Mouse (Mus musculus): Measurements from ENCODE around the gene Mrc2.

Gene Mrc2

GRCm38 (mm10) chr11:105350643-105351042, 58.2 kb downstream of the Mrc2 start:
- peak in 1 of 2 experiments; percentile 26 for DNase-seq

DNA sequence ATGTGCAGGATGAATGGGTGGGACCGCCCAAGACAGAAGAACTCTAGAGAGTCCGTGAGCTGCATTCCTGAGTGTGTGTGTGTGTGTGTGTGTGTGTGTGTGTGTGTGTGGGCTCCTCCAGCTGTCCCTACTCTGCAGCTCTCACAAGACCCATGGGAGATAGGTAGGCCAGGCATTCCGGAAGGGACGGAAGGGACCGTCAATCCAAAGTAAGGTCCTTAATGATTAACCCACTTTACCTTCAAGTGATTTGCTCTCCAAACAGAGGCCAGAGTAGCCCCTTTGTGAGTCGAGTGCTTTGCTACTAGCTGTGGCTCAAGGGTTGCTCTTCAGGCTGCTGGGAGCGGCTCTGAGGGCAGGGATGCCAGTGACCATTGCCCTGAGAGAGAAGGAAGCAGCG, 59.7 kb downstream of the Mrc2 start:
- DNase-seq: peak in 1 of 2 experiments; percentile 23

- DNase-seq: peak; percentile 99
Measured at GRCm38 (mm10) chr11:105352954-105353890, 60.8 kb downstream of the Mrc2 start.

- DNase-seq: peak in 1 of 2 experiments; percentile 16
Measured at GRCm38 (mm10) chr11:105353891-105354280, 61.4 kb downstream of the Mrc2 start.

GRCm38 (mm10) chr11:105356301-105356700, 63.9 kb downstream of the Mrc2 start:
- DNase-seq: no peak

- peak; percentile 34 to 47 for DNase-seq
Measured at GRCm38 (mm10) chr11:105362041-105362765, 69.8 kb downstream of the Mrc2 start.

DNA sequence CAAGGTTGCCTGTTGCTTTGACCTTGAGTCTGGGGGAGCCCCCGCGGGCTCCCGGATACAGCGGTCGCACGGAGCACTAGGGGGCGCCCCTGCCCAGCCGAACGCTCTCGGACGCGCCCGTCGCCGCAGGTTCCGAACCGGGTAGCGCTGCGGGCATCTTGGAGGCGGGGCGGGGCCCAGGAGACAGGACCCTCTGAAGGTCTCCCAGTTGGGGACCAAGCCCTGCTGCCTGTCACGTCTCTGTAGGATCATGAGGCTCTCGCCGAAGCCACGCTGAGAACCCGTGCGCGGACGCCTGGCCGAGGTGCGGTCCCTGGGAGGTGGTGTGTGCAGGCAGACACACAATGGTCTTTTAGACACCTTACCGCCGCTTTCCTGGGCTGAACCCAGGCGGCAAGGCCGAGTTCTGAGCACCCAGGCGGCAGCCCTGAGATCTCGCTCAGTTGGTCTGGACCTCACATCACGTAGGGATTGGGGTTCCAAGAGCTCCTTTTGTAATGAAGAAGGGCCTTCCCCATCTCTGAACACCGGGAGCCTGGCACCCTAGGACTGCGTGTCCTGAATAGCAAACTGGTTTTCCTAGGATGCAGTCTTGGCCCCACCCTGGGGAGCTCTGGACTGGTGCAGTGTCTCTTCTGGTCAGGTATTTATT, 70.6 kb downstream of the Mrc2 start:
- peak; percentile 60 to 80 for DNase-seq

- no peak for DNase-seq
Measured at GRCm38 (mm10) chr11:105363598-105364385, 71.3 kb downstream of the Mrc2 start.

DNA sequence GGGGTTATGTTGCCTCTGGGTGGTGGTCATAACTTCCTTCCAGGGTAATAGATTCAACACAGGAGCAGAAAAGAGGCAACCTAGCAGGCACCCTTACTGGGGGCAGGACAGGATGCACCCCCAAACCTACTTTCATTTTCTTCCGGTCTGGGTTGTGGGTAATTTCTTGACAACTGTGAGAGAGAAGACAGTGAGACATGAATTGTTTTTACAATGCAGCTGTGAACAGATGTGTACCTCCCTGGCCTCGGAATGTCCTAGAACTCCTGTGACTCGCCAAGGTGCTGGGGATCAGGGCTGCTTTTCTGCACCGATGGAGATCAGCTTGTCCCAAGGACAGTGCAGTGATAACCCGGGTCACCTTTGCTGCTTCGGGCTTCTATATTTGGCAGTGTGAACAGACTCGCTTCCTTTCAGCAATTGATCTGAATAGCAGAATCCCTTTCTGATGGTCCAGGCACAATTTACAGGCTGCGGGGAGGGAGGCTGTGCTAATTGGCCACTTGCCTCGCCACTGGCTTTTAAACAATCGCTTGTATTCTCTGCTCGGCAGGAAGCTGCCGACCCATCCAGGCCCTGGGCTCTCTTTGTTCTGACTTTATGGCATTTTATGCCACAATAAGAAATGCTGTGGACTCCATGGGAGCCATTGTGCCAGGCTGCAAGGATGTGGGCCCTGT, 72.1 kb downstream of the Mrc2 start:
- peak in 1 of 2 experiments; percentile 21 for DNase-seq

GRCm38 (mm10) chr11:105365611-105366010, 73.2 kb downstream of the Mrc2 start:
- no peak for DNase-seq

- no peak for DNase-seq
Measured at GRCm38 (mm10) chr11:105366051-105366450, 73.6 kb downstream of the Mrc2 start.

DNA sequence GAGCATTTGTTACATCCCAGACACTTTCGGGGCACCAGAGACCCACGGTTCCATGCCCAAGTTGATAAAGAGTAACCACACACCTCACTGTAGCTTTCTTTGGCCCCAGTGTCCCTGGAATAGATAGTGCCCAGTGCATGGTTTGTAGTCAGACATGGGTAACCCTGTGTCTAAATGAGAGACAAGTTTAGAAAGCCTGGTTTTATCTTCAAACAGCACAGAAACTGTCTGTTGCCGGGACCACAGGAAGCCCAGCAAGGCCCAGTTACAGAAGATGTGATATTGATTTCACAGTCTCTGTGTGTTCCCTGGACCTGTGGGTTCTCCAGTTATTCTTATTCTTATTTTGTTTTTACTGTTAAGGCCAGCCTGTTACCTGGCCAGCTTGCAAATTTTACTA, 74.7 kb downstream of the Mrc2 start:
- no peak for DNase-seq

- DNase-seq: no peak
Measured at GRCm38 (mm10) chr11:105368833-105369232, 76.4 kb downstream of the Mrc2 start.

- no peak for DNase-seq
Measured at GRCm38 (mm10) chr11:105369526-105370386, 77.3 kb downstream of the Mrc2 start.

- no peak for DNase-seq
Measured at GRCm38 (mm10) chr11:105371818-105372217, 79.4 kb downstream of the Mrc2 start.

DNA sequence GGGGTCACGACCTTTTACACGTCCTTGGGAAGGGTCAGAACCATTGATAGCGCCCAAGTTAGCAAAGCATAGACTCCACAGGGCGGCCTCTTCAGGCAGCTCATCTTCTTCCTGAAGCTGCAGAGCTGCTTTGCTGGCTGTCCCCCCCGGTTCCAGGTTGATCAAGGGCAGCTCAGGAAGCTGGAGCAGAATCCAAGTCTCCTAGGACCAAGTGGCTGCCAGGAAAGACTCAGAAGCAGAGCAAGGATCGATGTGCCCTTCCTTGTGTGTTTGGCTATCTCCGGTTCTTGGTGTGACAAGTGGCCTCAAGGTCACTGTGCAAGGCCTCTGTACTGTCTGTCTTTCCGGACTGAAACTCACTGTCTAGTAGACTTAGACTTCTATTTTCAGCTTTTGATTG, 81.4 kb downstream of the Mrc2 start:
- DNase-seq: no peak

DNA sequence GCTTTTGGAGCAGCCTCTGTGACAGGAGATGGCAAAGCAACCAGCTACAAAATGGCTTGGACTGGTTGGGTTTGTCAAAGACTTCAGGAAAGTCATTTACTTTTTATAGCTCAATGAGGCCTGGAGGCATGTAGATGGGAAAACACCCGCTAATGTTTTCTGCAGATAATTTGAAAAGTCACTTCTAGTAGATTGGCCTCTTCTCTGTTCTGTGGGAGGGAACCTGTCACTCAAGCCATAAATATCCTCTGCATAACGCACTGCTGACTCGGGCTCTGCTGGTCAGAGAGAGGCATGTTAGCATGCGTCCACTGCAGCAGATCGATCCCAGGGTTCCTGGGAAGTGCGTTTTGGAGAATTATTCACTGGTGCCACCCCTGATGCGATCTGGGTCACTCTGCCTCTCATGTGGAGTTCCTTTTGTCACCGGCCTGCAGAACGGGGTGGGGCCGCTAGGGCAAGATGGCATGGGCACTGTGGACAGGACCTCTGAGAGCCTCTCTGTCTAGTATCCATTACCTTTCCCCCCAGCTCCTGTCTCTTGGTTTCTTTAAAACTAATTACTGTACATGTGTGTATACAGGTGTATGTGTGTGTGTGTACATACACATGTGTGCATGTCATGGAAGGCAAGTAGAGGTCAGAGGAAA, 82.2 kb downstream of the Mrc2 start:
- no peak for DNase-seq

DNA sequence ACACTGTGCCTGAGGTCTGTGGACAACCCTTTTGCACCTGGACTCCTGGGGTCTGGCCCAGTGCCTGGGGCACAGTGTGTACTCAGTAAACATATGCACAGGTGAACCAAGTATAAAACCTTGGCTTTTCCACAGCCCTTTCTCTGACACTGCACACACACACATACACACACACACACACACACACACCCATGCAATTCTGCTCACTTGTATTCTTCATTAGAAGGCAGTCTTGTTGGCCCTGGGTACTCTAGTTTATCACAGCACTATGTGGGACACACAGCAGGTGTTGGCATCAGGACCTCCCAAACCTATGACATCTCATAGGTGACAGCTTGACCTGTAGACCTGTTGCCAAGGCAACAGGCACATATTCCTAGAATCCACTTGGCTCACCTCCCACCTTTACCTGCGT, 83.4 kb downstream of the Mrc2 start:
- peak; percentile 29 to 44 for DNase-seq

DNA sequence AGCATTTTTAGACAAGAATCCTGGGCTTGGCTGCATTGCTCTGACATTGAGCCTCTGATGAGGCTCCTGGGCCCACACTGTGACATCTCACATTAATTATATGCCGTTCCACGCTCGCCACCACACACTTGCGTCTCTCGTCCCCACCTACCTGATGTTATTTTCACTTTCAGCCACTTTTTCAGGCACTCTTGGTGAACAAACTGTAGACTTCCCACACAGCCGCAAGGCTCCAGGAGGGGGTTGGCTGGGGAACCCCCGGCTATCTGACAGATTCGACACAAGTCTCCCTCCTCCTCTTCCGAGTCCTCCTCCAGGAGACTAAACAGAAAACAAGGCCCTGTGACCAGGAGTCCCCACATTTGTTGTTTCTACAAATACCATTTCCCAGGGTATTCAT, 92.8 kb downstream of the Mrc2 start:
- DNase-seq: no peak

DNA sequence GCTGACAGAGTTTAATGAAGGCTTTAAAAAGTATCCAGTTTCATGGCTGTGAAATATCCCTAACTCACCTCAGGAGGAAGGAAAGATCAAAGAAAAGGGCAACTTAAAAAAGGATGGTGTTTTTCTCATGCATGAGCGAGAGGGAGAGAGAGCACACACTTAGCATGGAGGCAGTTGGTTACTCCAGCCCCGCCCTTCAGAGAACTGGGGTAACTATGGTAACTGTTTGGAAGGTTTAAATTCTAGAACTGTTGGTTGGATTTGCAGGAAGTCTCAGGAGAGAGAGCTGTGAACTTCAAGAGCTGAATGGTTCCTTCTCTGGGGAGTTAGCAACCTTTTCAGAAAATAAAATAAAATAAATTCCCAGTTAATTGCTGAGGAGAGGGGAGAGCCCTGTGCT, 96.2 kb downstream of the Mrc2 start:
- no peak for DNase-seq

Data from cerebellum, adult 18-20 months (tissue).